Mouse (Mus musculus) myocyte (in vitro differentiated cells): Measurements from ENCODE around the gene Eipr1. TPM values are rescaled to one million over a fixed set of nuclear protein-coding genes. Genes with fewer than 3 reads are reported as not detected.

ENCODE experiments used
- H3K27me3 ChIP-seq: one replicate; pipeline ENCODE4 v1.6.1; 2011; ENCODE audit not compliant: control insufficient read depth, insufficient read depth, insufficient read length
- H3K36me3 ChIP-seq: one replicate; pipeline ENCODE4 v1.6.1; 2011; ENCODE audit not compliant: control insufficient read depth, insufficient read depth
- H3K4me2 ChIP-seq: one replicate; pipeline ENCODE4 v1.6.1; 2011; ENCODE audit warnings: low read depth, control low read depth
- H3K4me3 ChIP-seq: one replicate; pipeline ENCODE4 v1.5.1; 2011; ENCODE audit warnings: mild to moderate bottlenecking, control low read depth, moderate library complexity
- H3K79me2 ChIP-seq: one replicate; pipeline ENCODE4 v1.6.1; 2011; ENCODE audit not compliant: control insufficient read depth, insufficient read depth
- H3ac ChIP-seq: one replicate; pipeline ENCODE4 v1.6.1; 2011; ENCODE audit not compliant: control insufficient read depth, insufficient read length
- CEBPB ChIP-seq: IDR thresholded peaks from 2 replicates; pipeline ENCODE4 v1.6.1; 2011; ENCODE audit warnings: mild to moderate bottlenecking, moderate library complexity; ENCODE audit not compliant: poor library complexity, insufficient read depth, severe bottlenecking
- E2F4 ChIP-seq: IDR thresholded peaks from one replicate; pipeline ENCODE4 v1.6.1; 2011; ENCODE audit warnings: mild to moderate bottlenecking, control low read depth, moderate library complexity; ENCODE audit not compliant: insufficient read depth
- MAX ChIP-seq: IDR thresholded peaks from one replicate; pipeline ENCODE4 v1.6.1; 2011; ENCODE audit warnings: low read depth, mild to moderate bottlenecking, control low read depth
- MYOD1 ChIP-seq, 3 experiments: IDR thresholded peaks; one replicate each; pipeline ENCODE4 v1.6.1; 2011; ENCODE audit warnings: control low read depth in 2 of 3, low read depth in 2 of 3, mild to moderate bottlenecking in 2 of 3, moderate library complexity in 1 of 3; ENCODE audit not compliant: insufficient read length in 2 of 3, control insufficient read depth in 1 of 3
- MYOG ChIP-seq, 3 experiments: IDR thresholded peaks; one replicate each; pipeline ENCODE4 v1.6.1; 2011; ENCODE audit warnings: control low read depth in 2 of 3, low read depth in 2 of 3, mild to moderate bottlenecking in 2 of 3; ENCODE audit not compliant: insufficient read length in 2 of 3, control insufficient read depth in 1 of 3, insufficient read depth in 1 of 3
- POLR2A ChIP-seq: IDR thresholded peaks from one replicate; pipeline ENCODE4 v1.6.1; 2011; ENCODE audit warnings: low read depth, mild to moderate bottlenecking, control low read depth, moderate library complexity; ENCODE audit not compliant: insufficient read length
- POLR2AphosphoS2 ChIP-seq: IDR thresholded peaks from one replicate; pipeline ENCODE4 v1.6.1; 2011; ENCODE audit warnings: low read depth, control low read depth; ENCODE audit not compliant: insufficient read length
- REST ChIP-seq: IDR thresholded peaks from one replicate; pipeline ENCODE4 v1.6.1; 2011; ENCODE audit warnings: mild to moderate bottlenecking, control low read depth, moderate library complexity; ENCODE audit not compliant: insufficient read depth, insufficient read length
- SRF ChIP-seq: IDR thresholded peaks from one replicate; pipeline ENCODE4 v1.6.1; 2011; ENCODE audit warnings: low read depth; ENCODE audit not compliant: control insufficient read depth, insufficient read length
- TCF12 ChIP-seq: IDR thresholded peaks from one replicate; pipeline ENCODE4 v1.6.1; 2011; ENCODE audit warnings: mild to moderate bottlenecking, control low read depth; ENCODE audit not compliant: poor library complexity, insufficient read depth, severe bottlenecking
- TCF3 ChIP-seq: IDR thresholded peaks from one replicate; pipeline ENCODE4 v1.6.1; 2011; ENCODE audit warnings: low read depth, control low read depth; ENCODE audit not compliant: insufficient read length
- USF1 ChIP-seq: IDR thresholded peaks from one replicate; pipeline ENCODE4 v1.6.1; 2011; ENCODE audit warnings: low read depth, mild to moderate bottlenecking, control low read depth, moderate library complexity
- polyA plus RNA-seq: library from polyadenylated mRNA; unstranded; fragments of >200 nt; fragmentation: generic; extraction: Trizol; gene quantifications from one replicate; pipeline ENCODE4 v1.2.1, GENCODE M21; 2012; ENCODE audit warnings: missing spikeins

Gene Eipr1
- polyA plus RNA-seq, 1 experiment = 19.5 TPM

DNA sequence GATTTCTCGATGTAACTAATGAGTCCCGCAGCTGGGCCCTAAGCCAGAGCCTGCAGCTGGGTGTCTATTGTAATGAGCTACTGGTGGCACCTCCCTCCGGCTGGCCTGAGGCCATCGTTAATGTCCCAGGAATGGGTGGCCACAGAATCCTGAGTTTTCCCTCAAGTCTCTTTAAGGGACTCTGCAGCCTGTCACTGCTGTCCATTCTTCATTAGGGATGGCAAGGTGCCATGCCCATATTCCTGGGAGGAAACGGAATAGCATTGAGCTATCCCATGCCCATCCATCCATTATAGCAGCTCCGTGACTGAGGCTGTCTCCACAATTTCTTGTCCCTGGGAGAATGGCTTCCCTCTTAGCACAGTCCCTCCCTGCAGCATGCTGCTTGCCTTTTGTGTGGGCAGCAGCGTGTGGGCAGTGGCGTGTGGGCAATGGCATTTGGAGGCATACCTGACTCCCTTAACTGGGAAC, 123.2 kb downstream of the Eipr1 start:
- no peak overlapping the region for H3K4me2 ChIP-seq
- no peak overlapping the region for H3K4me3 ChIP-seq
- H3K79me2 ChIP-seq = no peaks in the 10 kb centered on the region
- TF ChIP-seq TCF3 = no peak
- no peak for TF ChIP-seq REST
- TF ChIP-seq POLR2AphosphoS2 = no peak
- H3K36me3 ChIP-seq = no peaks in the 10 kb centered on the region
- H3ac ChIP-seq = no peak overlapping the region
- no peaks in the 10 kb centered on the region for H3K27me3 ChIP-seq

DNA sequence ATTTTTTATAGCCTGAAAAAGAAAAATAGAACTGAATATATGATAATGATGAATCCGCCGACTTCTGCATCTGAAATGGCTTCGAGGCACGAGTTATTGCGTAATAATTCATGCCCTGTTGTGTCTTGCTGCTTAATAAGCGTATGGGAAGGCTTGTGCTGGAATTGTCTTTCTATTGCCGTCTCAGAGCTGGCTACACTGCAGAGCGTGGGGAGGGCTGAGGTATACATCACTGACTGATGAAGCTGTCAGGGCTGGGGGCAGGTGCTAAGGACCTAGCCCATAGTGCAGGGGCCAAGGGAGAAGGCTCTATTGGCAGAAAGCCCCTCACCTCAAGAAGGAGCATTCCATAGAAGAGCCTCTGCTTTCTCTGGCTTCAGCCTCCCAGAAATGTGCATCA, 123.9 kb downstream of the Eipr1 start:
- H3K36me3 ChIP-seq = no peaks in the 10 kb centered on the region
- H3K4me2 ChIP-seq = no peak overlapping the region
- TF ChIP-seq POLR2A (no peak), CEBPB (peak; percentile 39; the same call in 1 of the 2 replicates)
- no peak overlapping the region for H3ac ChIP-seq
- no peaks in the 10 kb centered on the region for H3K79me2 ChIP-seq
- H3K27me3 ChIP-seq = no peaks in the 10 kb centered on the region
- no peak overlapping the region for H3K4me3 ChIP-seq

DNA sequence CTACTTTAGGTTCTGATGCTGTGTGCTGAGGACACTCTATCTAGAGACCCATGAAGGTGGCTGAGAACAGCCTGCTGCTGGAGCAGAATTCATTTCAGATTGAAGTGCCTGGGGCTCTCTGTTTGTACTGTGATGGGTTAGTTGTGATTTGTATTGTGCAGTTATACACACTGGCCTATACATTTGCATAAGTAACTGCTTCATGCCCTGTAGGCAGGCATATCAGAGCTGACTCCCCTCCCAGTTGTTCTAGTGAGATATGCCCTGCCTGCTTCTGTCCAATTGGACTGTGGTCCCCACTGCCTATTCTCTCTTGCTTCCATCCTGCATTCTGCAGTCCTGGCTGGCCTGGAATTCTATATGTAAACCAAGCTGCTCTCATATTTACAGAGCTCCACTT, 128.9 kb downstream of the Eipr1 start:
- H3K79me2 ChIP-seq = no peaks in the 10 kb centered on the region
- TF ChIP-seq REST = no peak
- no peak for TF ChIP-seq CEBPB
- H3K36me3 ChIP-seq = no peaks in the 10 kb centered on the region
- no peak overlapping the region for H3ac ChIP-seq
- no peak overlapping the region for H3K4me3 ChIP-seq
- H3K27me3 ChIP-seq = no peaks in the 10 kb centered on the region
- no peak overlapping the region for H3K4me2 ChIP-seq

DNA sequence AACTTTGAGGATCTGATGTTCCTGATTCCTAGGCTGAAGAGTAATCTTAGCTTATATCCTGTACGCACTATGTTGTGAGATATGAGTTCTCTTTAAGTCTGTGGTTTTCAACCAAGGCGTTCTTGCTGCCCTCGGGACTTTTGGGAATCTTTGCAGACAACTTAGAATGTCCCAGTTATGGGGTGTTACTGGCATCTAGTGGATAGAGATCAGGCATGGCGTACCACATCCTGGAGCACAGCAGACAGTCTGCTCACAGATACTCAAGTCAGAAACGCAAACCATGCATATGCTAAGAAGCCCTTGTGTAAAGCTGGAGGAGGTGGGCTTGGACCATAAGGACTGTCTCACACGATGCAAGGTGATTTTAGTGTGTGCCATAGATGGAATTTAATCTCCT, 136.1 kb downstream of the Eipr1 start:
- H3K79me2 ChIP-seq = no peaks in the 10 kb centered on the region
- H3K27me3 ChIP-seq = no peaks in the 10 kb centered on the region
- no peak overlapping the region for H3K4me3 ChIP-seq
- no peak overlapping the region for H3K4me2 ChIP-seq
- H3K36me3 ChIP-seq = no peaks in the 10 kb centered on the region
- TF ChIP-seq SRF = no peak
- no peak for TF ChIP-seq TCF12
- no peak for TF ChIP-seq MYOD1 (IDR thresholded peaks at IDR 0.05; ENCODE audit: control insufficient read depth in 1 of 3, insufficient read length in 2 of 3, low read depth in 2 of 3)
- TF ChIP-seq TCF3 = no peak
- no peak for TF ChIP-seq MAX
- no peak for TF ChIP-seq MYOG (IDR thresholded peaks at IDR 0.05; ENCODE audit: control insufficient read depth in 1 of 3, insufficient read depth in 1 of 3, insufficient read length in 2 of 3, low read depth in 2 of 3)
- TF ChIP-seq POLR2AphosphoS2 = no peak
- TF ChIP-seq REST = no peak
- TF ChIP-seq E2F4 = no peak
- TF ChIP-seq USF1 = no peak
- no peak overlapping the region for H3ac ChIP-seq

DNA sequence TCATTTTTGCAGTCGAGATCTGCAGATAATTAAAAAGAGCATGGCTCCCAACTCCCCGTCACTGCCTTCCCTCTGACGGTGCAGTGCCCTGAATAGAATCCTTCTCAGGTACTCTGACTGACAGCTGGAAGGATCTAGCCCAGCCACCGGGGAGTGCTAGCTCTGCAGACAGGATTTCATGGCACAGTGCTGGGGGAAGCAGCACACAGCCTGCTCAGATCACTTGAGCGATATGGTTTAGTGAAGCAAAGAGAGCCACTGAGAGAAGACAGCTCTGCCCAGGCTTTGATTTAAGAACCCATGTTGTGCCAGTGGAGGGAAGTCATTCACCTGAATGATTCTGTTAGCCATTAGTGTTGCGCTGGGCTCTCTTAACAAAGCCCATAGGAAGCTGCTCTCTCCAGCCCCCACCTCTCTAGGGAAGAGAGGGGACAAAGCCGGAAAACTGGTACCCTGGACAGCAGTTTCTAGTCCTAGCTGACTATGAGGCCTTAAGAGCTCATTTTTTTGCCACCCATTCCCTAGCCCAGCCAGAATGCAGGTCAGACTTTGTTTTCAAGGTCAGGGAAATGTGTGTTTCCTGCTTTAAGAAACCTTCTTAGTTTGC, 137.6 kb downstream of the Eipr1 start:
- TF ChIP-seq MYOG (IDR thresholded peaks at IDR 0.05; ENCODE audit: control insufficient read depth in 1 of 3, insufficient read depth in 1 of 3, insufficient read length in 2 of 3, low read depth in 2 of 3) (no peak), POLR2AphosphoS2 (no peak), CEBPB (no peak), MAX (no peak), POLR2A (no peak), TCF12 (no peak), USF1 (no peak), REST (no peak), TCF3 (no peak), SRF (no peak), MYOD1 (IDR thresholded peaks at IDR 0.05; ENCODE audit: control insufficient read depth in 1 of 3, insufficient read length in 2 of 3, low read depth in 2 of 3) (no peak), E2F4 (no peak)
- Histone ChIP-seq H3K4me3 (no peak overlapping the region), H3K4me2 (no peak overlapping the region), H3ac (no peak overlapping the region), H3K79me2 (no peaks in the 10 kb centered on the region), H3K27me3 (no peaks in the 10 kb centered on the region), H3K36me3 (no peaks in the 10 kb centered on the region)

DNA sequence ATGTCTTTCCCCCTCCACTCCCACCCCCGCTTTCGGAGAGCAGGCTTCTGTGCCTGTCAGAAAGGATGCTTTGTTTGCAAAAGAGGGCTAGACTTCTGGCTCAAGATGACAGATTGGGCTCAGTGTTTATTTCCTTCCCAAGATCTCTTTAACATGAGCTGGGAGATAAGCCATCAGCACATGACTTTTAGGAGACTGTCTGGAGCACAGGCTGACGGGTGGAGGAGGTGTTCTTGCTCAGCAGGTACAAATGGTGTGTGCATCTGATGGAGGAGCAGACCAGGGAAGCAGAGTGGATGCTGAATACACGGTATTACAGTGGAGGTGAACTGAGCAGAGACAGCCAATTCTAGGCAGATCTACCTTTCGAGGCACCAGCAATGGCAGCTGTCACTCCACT, 139.9 kb downstream of the Eipr1 start:
- Histone ChIP-seq H3K79me2 (no peaks in the 10 kb centered on the region), H3ac (no peak overlapping the region), H3K27me3 (no peaks in the 10 kb centered on the region), H3K4me3 (no peak overlapping the region), H3K4me2 (no peak overlapping the region), H3K36me3 (no peaks in the 10 kb centered on the region)
- TF ChIP-seq MYOD1 (IDR thresholded peaks at IDR 0.05; ENCODE audit: control insufficient read depth in 1 of 3, insufficient read length in 2 of 3, low read depth in 2 of 3) = no peak
- TF ChIP-seq USF1 = no peak
- no peak for TF ChIP-seq POLR2A
- no peak for TF ChIP-seq MAX
- TF ChIP-seq REST = no peak
- no peak for TF ChIP-seq TCF3
- no peak for TF ChIP-seq POLR2AphosphoS2
- TF ChIP-seq E2F4 = no peak
- TF ChIP-seq SRF = no peak
- TF ChIP-seq MYOG (IDR thresholded peaks at IDR 0.05; ENCODE audit: control insufficient read depth in 1 of 3, insufficient read depth in 1 of 3, insufficient read length in 2 of 3, low read depth in 2 of 3) = no peak
- no peak for TF ChIP-seq TCF12
- TF ChIP-seq CEBPB = no peak
